Mouse (Mus musculus) lung, postnatal 0 days (tissue): ENCODE results near the gene Ncln.

Source experiments
- CTCF ChIP-seq: IDR thresholded peaks from 2 replicates; pipeline ENCODE4 v1.5.1; 2016; ENCODE audit warnings: antibody characterized with exemption, mild to moderate bottlenecking
- EP300 ChIP-seq: IDR thresholded peaks from 2 replicates; pipeline ENCODE4 v1.6.1; 2016; ENCODE audit warnings: antibody characterized with exemption, mild to moderate bottlenecking, control low read depth

- TF ChIP-seq CTCF: no peak
- TF ChIP-seq EP300: no peak
Measured at GRCm38 (mm10) chr10:81481605-81482532, 14.3 kb downstream of the Ncln start.
